Mouse (Mus musculus) erythroblast, embryonic 14.5 days (primary cell): ENCODE results near the gene Ppip5k2.

Source experiments
- GATA1 ChIP-seq: IDR thresholded peaks from 2 replicates; pipeline ENCODE4 v1.6.1; 2012; ENCODE audit warnings: low read length, inconsistent platforms, mixed read lengths
- TAL1 ChIP-seq: IDR thresholded peaks from 3 replicates; pipeline ENCODE4 v1.6.1; 2012; ENCODE audit warnings: low read length, inconsistent platforms, mixed read lengths

DNA sequence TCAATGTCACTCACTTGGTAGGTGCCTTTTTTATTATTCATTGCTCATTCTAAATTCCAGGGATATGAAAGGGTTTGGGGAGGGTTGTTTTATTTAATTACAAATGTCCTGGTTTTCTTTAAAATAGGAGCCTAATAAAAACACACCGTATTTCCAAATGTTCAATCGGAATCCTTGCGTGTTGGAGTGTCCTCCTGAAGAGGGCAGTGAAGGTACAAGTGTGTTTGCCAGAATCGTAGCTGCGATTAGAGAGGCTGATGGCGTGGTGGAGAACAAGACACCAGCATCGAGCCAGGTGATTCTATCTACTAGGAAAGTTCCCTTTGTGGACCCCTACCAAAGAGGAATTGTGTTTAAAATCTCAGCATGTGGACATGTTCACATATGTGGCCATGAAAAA lies 14.7 kb upstream of the Ppip5k2 start:
- TF ChIP-seq GATA1 = no peak
- no peak for TF ChIP-seq TAL1
